Mouse (Mus musculus): ENCODE data around the gene Rasl12. TPM values are rescaled to one million over a fixed set of nuclear protein-coding genes. Genes with fewer than 3 reads are reported as not detected.

Rasl12 gene
- 10 to 100 TPM; 13.3 to 16.2 TPM for total RNA-seq (2021)

- intact Hi-C loops (cut with DNase I), result no loop called here
- DNase-seq, result peak; percentile 81 to 83
Observed at GRCm38 (mm10) chr9:65398279-65398678, at the start of gene Rasl12. Gene Rasl12 (plus strand): TSS chr9:65398506.

GRCm38 (mm10) chr9:65353251-65353650, 45.1 kb upstream of the Rasl12 start:
- DNase-seq, result no peak
- intact Hi-C loops (cut with DNase I), result no loop called here

GRCm38 (mm10) chr9:65356561-65356960, 41.7 kb upstream of the Rasl12 start:
- DNase-seq, result no peak
- intact Hi-C loops (cut with DNase I), result no loop called here

- DNase-seq, result no peak
- intact Hi-C loops (cut with DNase I), result no loop called here
Observed at GRCm38 (mm10) chr9:65356971-65357370, 41.3 kb upstream of the Rasl12 start.

GRCm38 (mm10) chr9:65358956-65359480, 39.3 kb upstream of the Rasl12 start:
- peak; percentile 28 to 32 for DNase-seq
- intact Hi-C loops (cut with DNase I), result no loop called here

GRCm38 (mm10) chr9:65360641-65361448, 37.5 kb upstream of the Rasl12 start, which contains the start of gene Ubap1l:
Gene Ubap1l (plus strand): TSS chr9:65361041.
- intact Hi-C loops (cut with DNase I), result no loop called here
- no peak for DNase-seq

- no peak for DNase-seq
- intact Hi-C loops (cut with DNase I), result no loop called here
Observed at GRCm38 (mm10) chr9:65363684-65364083, 34.6 kb upstream of the Rasl12 start.

GRCm38 (mm10) chr9:65365721-65366120, 32.6 kb upstream of the Rasl12 start:
- DNase-seq, result no peak
- intact Hi-C loops (cut with DNase I), result no loop called here

- intact Hi-C loops (cut with DNase I), result loop anchor here (2.0 kb wide), 1 partner anchor 61 kb away; no protein-coding TSS in a partner anchor
- no peak for DNase-seq
Observed at GRCm38 (mm10) chr9:65371756-65372155, 26.6 kb upstream of the Rasl12 start.

GRCm38 (mm10) chr9:65372449-65372848, 25.9 kb upstream of the Rasl12 start:
- DNase-seq, result peak in 1 of 2 experiments; percentile 68
- intact Hi-C loops (cut with DNase I), result loop anchor here (2.0 kb wide), 1 partner anchor 60 kb away; no protein-coding TSS in a partner anchor

GRCm38 (mm10) chr9:65374468-65375162, 23.7 kb upstream of the Rasl12 start:
- intact Hi-C loops (cut with DNase I), result no loop called here
- DNase-seq, result peak; percentile 59 to 60

- intact Hi-C loops (cut with DNase I), result no loop called here
- DNase-seq, result no peak
Observed at GRCm38 (mm10) chr9:65375163-65375934, 23.0 kb upstream of the Rasl12 start.

GRCm38 (mm10) chr9:65381017-65381590, 17.2 kb upstream of the Rasl12 start:
- intact Hi-C loops (cut with DNase I), result no loop called here
- DNase-seq, result no peak

GRCm38 (mm10) chr9:65382031-65382750, 16.1 kb upstream of the Rasl12 start:
- intact Hi-C loops (cut with DNase I), result no loop called here
- no peak for DNase-seq

GRCm38 (mm10) chr9:65382751-65383097, 15.6 kb upstream of the Rasl12 start:
- intact Hi-C loops (cut with DNase I), result no loop called here
- DNase-seq, result no peak

GRCm38 (mm10) chr9:65384276-65384675, 14.0 kb upstream of the Rasl12 start:
- intact Hi-C loops (cut with DNase I), result no loop called here
- DNase-seq, result peak; percentile 60 to 61

- no peak for DNase-seq
- intact Hi-C loops (cut with DNase I), result no loop called here
Observed at GRCm38 (mm10) chr9:65386373-65387140, 11.7 kb upstream of the Rasl12 start.

GRCm38 (mm10) chr9:65390752-65391612, 7.3 kb upstream of the Rasl12 start:
- DNase-seq, result peak in 1 of 2 experiments; percentile 51
- intact Hi-C loops (cut with DNase I), result loop anchor here (5.0 kb wide), 1 partner anchor 196 kb away; the partner anchor contains the start of gene Pif1
